Mouse (Mus musculus): ENCODE results near the gene Ptdss2.

Ptdss2 gene

DNA sequence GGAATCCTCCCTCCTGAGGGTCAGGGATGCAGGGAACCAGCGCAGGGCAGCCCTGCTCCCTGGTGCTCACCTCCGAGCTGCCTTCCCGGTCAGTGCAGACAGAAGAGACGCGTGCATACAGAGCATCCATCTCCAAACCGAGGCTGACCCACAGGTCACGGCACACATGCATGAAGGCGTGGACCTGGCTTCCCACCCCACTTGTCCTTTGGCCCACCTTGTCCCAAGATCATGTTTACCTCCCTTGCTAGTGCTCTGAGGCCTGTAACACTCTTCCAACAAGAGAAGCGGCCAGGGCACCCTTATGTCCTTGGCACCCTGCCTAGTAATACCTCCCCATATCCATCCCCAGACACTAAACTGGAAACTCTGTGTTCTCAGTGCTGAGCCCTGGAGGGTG lies 6.3 kb upstream of the Ptdss2 start:
- Histone ChIP-seq H3K27me3 (ENCODE audit: insufficient read depth, low read length) (no peaks in the 10 kb centered on the region), H3K4me1 (replicated peaks; ENCODE audit: low read depth, low read length) (peaks cover 84% of the 10 kb centered on the region)
- TF ChIP-seq CTCF (conservative IDR thresholded peaks at IDR 0.05; ENCODE audit: low read length) (no peak), POU5F1 (IDR thresholded peaks at IDR 0.05; ENCODE audit: borderline replicate concordance, low read length) (no peak), NANOG (IDR thresholded peaks at IDR 0.05; ENCODE audit: borderline replicate concordance, low read length) (no peak)

DNA sequence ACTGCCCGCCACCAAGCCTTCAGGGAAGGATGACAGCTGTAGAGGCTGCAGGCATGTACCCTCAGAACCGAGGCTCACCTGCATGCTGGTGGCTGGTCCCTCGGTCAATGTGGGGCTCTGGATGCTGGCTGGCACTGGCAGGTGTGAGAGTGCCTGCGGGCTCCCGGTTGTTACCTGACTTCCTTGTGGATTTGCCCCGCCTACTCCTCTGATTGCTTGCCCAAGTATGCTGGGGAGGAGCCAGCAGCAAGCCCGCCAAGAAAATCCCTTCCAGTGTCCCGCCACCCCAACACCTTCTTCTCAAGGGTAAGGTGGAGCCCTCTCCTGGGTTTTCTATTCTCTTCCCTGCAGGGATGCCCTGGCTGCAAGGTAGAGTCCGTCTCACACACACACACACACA lies 4.5 kb upstream of the Ptdss2 start, which contains the start of gene Ano9:
Ano9 (minus strand) TSS at position 171 of the 400 bp plus-strand sequence.
- H3K27me3 ChIP-seq (ENCODE audit: insufficient read depth, low read length), result no peaks in the 10 kb centered on the region
- H3K4me3 ChIP-seq (replicated peaks; ENCODE audit: low read length), result peak within 1 kb of the TSS; percentile 81
- H3K4me1 ChIP-seq (replicated peaks; ENCODE audit: low read depth, low read length), result peaks cover 89% of the 10 kb centered on the region
- TF ChIP-seq CTCF (conservative IDR thresholded peaks at IDR 0.05; ENCODE audit: low read length) (no peak), POU5F1 (IDR thresholded peaks at IDR 0.05; ENCODE audit: borderline replicate concordance, low read length) (no peak), NANOG (IDR thresholded peaks at IDR 0.05; ENCODE audit: borderline replicate concordance, low read length) (no peak)
- H3K36me3 ChIP-seq (ENCODE audit: insufficient read depth, low read length), result peaks cover 22% of the 10 kb centered on the region
- no peaks in the 10 kb centered on the region for H3K9me3 ChIP-seq (ENCODE audit: low read length)

More for the DNA sequence above, 6.3 kb upstream of the Ptdss2 start:
- peaks cover 26% of the 10 kb centered on the region for H3K36me3 ChIP-seq (ENCODE audit: insufficient read depth, low read length)
- H3K4me3 ChIP-seq (replicated peaks; ENCODE audit: low read length), result 0 out of 2 replicates have a peak overlapping the region, but pooled peaks have one; percentile 8
- H3K9me3 ChIP-seq (ENCODE audit: low read length), result no peaks in the 10 kb centered on the region

DNA sequence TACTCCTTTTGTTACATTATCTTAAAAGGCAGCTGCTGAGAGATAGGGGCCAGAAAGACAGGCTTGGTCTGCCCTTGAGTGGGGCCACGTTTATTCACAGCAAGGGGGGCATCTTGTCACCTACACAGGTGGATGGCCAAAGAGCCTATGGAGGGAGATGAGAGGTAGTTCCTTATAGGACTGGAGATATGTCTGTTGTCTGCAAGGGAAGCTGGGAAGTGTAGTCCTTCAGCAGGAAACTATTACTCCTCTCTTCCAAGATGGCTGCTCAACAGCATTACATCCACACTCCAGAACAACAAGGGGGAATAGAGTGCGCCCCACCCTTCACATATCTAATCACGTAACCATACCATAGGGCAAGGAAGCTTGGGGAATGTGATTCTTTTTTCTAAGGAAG lies 2.7 kb upstream of the Ptdss2 start:
- H3K9me3 ChIP-seq (ENCODE audit: low read length), result no peaks in the 10 kb centered on the region

DNA sequence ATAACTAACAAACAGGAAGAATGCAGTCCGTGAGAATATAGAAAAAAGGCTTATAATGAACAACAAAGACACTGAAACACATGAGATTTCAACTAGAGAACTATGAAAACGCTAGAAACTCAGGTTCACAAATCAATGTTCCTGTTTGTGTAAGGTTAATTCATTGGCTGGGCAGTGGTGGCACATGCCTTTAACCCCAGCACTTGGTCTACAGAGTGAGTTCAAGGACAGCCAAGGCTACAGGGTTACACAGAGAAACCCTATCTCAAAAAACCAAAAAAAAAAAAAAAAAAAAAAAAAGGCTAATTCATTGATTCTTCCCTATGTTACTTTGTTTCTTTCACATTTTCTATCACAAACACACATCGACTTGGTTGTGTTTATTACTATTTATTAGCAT lies 1.6 kb upstream of the Ptdss2 start:
- Histone ChIP-seq H3K36me3 (ENCODE audit: insufficient read depth, low read length) (peaks cover 9% of the 10 kb centered on the region), H3K9me3 (ENCODE audit: low read length) (no peaks in the 10 kb centered on the region), H3K4me3 (replicated peaks; ENCODE audit: low read length) (no peak overlapping the region), H3K27me3 (ENCODE audit: insufficient read depth, low read length) (no peaks in the 10 kb centered on the region), H3K4me1 (replicated peaks; ENCODE audit: low read depth, low read length) (peaks cover 83% of the 10 kb centered on the region)
- TF ChIP-seq POU5F1 (IDR thresholded peaks at IDR 0.05; ENCODE audit: borderline replicate concordance, low read length) (no peak), CTCF (conservative IDR thresholded peaks at IDR 0.05; ENCODE audit: low read length) (no peak), NANOG (IDR thresholded peaks at IDR 0.05; ENCODE audit: borderline replicate concordance, low read length) (no peak)

More for the DNA sequence above, 2.7 kb upstream of the Ptdss2 start:
- Histone ChIP-seq H3K4me1 (replicated peaks; ENCODE audit: low read depth, low read length) (peaks cover 82% of the 10 kb centered on the region), H3K27me3 (ENCODE audit: insufficient read depth, low read length) (no peaks in the 10 kb centered on the region), H3K4me3 (replicated peaks; ENCODE audit: low read length) (no peak overlapping the region), H3K36me3 (ENCODE audit: insufficient read depth, low read length) (peaks cover 18% of the 10 kb centered on the region)
- TF ChIP-seq CTCF (conservative IDR thresholded peaks at IDR 0.05; ENCODE audit: low read length) (no peak), NANOG (IDR thresholded peaks at IDR 0.05; ENCODE audit: borderline replicate concordance, low read length) (no peak)

DNA sequence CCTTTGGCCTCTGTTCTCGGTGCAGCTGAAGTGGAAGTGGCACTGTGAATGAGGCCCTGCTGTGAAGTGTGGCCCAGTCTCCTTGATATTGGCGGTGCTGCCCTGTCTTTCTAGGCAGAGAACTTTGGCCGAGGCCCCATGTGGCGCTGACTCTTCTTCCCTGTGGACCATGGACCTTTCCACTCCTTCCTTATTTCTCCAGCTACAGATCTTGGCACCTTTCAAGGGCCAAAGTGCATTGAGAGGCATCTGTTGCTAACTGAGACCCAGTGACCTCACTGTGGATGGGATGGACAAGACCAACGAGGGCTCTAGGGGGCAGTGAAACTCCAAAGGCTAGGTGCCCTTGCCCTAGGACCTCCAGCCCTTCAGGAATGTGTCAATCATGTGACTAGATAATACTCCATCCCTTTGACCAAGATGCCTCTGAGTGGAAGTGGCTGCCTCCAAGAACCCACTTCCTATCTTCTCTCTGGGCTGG lies 1.1 kb upstream of the Ptdss2 start:
- no peaks in the 10 kb centered on the region for H3K27me3 ChIP-seq (ENCODE audit: insufficient read depth, low read length)
- no peak overlapping the region for H3K4me3 ChIP-seq (replicated peaks; ENCODE audit: low read length)
- no peaks in the 10 kb centered on the region for H3K9me3 ChIP-seq (ENCODE audit: low read length)
- peaks cover 4% of the 10 kb centered on the region; the same call in 1 of the 2 replicates for H3K36me3 ChIP-seq (ENCODE audit: insufficient read depth, low read length)
- peaks cover 83% of the 10 kb centered on the region for H3K4me1 ChIP-seq (replicated peaks; ENCODE audit: low read depth, low read length)
- TF ChIP-seq NANOG (IDR thresholded peaks at IDR 0.05; ENCODE audit: borderline replicate concordance, low read length) (no peak), CTCF (conservative IDR thresholded peaks at IDR 0.05; ENCODE audit: low read length) (no peak), POU5F1 (IDR thresholded peaks at IDR 0.05; ENCODE audit: borderline replicate concordance, low read length) (no peak)

DNA sequence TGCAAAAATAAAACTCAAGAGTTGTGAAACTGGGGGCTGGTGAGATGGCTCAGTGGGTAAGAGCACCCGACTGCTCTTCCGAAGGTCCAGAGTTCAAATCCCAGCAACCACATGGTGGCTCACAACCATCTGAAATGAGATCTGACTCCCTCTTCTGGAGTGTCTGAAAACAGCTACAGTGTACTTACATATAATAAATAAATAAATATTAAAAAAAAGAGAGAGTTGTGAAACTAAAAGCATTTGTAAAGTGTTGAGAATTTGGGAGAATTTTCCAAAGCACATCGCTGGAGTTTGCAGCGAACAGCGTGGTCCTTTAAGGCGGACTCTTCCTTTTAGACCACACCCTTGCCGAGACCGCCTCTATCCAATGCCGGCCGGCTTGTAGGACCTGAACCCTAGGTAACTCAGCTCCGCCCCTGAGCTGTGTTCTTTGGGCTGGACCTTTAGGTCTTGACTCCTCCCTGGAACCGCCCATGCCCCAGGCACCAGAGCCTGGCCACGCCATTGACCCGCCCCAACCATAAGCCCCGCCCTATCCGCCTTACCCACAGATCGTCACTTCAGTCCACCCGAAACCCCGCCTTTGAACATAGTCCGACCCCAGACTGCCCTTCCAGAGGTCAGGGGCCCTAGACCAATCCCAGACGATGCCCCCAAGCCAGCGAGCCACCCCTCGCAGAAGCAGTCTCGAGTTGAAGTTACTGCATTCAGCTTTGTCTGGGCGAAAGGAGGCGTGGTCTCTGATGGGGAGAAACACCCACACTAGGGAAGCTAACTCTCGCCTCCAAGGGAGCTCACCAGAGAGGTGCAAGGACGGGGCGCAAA lies 721 bp downstream of the Ptdss2 start:
- H3K27me3 ChIP-seq (ENCODE audit: insufficient read depth, low read length), result no peaks in the 10 kb centered on the region
- no peaks in the 10 kb centered on the region for H3K9me3 ChIP-seq (ENCODE audit: low read length)
- no peak for TF ChIP-seq POU5F1 (IDR thresholded peaks at IDR 0.05; ENCODE audit: borderline replicate concordance, low read length)
- no peak for TF ChIP-seq NANOG (IDR thresholded peaks at IDR 0.05; ENCODE audit: borderline replicate concordance, low read length)
- no peak for TF ChIP-seq CTCF (conservative IDR thresholded peaks at IDR 0.05; ENCODE audit: low read length)
- H3K4me1 ChIP-seq (replicated peaks; ENCODE audit: low read depth, low read length), result peaks cover 84% of the 10 kb centered on the region
- peak overlapping the region; percentile 79 for H3K4me3 ChIP-seq (replicated peaks; ENCODE audit: low read length)
- H3K36me3 ChIP-seq (ENCODE audit: insufficient read depth, low read length), result no peaks in the 10 kb centered on the region

DNA sequence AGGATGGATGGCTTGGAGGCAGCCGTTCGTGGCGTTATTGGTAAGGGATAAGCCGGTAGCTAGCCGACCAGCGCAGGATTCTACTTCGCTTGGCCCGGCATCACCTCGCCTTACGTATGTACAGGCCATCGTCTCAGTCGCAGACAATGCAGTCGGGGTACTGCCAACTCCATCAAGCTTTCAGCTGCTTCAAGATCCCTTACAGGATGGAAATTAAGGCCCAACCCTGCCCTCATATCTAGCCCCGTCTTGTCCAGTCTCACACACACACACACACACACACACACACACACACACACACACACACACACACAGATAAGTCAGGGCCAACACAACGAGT lies 1.3 kb downstream of the Ptdss2 start:
- H3K4me3 ChIP-seq (replicated peaks; ENCODE audit: low read length), result peak overlapping the region; percentile 79
- TF ChIP-seq NANOG (IDR thresholded peaks at IDR 0.05; ENCODE audit: borderline replicate concordance, low read length), result no peak
- TF ChIP-seq CTCF (conservative IDR thresholded peaks at IDR 0.05; ENCODE audit: low read length), result no peak
- TF ChIP-seq POU5F1 (IDR thresholded peaks at IDR 0.05; ENCODE audit: borderline replicate concordance, low read length), result no peak
- H3K4me1 ChIP-seq (replicated peaks; ENCODE audit: low read depth, low read length), result peaks cover 79% of the 10 kb centered on the region
- H3K27me3 ChIP-seq (ENCODE audit: insufficient read depth, low read length), result no peaks in the 10 kb centered on the region
- no peaks in the 10 kb centered on the region for H3K9me3 ChIP-seq (ENCODE audit: low read length)
- no peaks in the 10 kb centered on the region for H3K36me3 ChIP-seq (ENCODE audit: insufficient read depth, low read length)

DNA sequence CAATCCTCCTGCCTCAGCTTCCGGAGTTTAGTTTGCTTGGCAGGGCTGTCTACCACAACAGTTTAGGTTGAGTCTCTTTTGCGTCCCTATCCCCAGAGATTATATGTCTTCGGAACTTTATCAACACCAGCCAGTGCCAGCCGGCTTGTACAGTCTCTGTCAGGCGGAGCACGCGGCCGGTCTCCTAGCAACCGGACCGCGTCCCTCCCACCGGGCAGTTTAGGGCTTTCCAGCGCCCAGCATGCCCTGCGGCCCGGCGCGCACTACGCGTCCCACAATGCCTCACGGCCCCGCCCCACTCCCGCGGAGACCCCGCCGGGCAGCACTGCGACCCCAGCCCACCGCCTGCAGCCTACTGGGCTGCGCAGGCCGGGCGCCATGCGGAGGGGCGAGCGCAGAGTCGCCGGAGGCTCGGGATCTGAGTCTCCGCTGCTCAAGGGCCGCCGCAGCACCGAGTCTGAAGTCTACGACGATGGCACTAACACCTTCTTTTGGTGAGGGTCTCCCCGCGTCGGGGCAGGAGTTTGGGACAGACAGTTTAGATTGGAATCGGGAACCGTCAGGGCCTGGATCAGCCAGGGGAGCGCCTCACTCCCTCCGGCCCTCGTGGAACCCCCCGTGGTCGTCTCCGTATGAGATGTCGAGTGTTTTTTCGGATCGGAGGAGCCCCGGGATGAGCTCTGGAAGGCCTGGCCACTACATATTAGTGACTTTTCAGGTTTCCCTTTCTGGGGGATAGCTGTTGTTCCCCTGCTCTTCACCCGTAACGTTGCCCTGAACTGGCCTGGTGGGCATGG lies 9.0 kb downstream of the Ptdss2 start:
- no peak for TF ChIP-seq POU5F1 (IDR thresholded peaks at IDR 0.05; ENCODE audit: borderline replicate concordance, low read length)
- no peak for TF ChIP-seq NANOG (IDR thresholded peaks at IDR 0.05; ENCODE audit: borderline replicate concordance, low read length)
- no peak for TF ChIP-seq CTCF (conservative IDR thresholded peaks at IDR 0.05; ENCODE audit: low read length)
- Histone ChIP-seq H3K9me3 (ENCODE audit: low read length) (no peaks in the 10 kb centered on the region), H3K4me1 (replicated peaks; ENCODE audit: low read depth, low read length) (peaks cover 73% of the 10 kb centered on the region), H3K36me3 (ENCODE audit: insufficient read depth, low read length) (peaks cover 36% of the 10 kb centered on the region), H3K4me3 (replicated peaks; ENCODE audit: low read length) (peak overlapping the region; percentile 91), H3K27me3 (ENCODE audit: insufficient read depth, low read length) (no peaks in the 10 kb centered on the region)

All from E14TG2a.4 (cell line).